Mouse (Mus musculus) CH12.LX (cell line): ENCODE measurements around the gene Olfr374. TPM values are rescaled to one million over a fixed set of nuclear protein-coding genes. Genes with fewer than 3 reads are reported as not detected.

Experiments
- DNase-seq: peaks from one replicate; pipeline ENCODE4 v3.0.0-alpha.2; 2013; ENCODE audit errors: extremely low read depth
- H3K27ac ChIP-seq: 2 replicates; pipeline ENCODE4 v1.5.1; 2012; ENCODE audit warnings: low read depth, mild to moderate bottlenecking, control low read depth, moderate library complexity; ENCODE audit not compliant: insufficient read depth
- H3K27me3 ChIP-seq: replicated peaks from 2 replicates; pipeline ENCODE3; 2012; ENCODE audit warnings: inconsistent platforms
- H3K36me3 ChIP-seq, 2 experiments: replicated peaks in 1 of 2; 2 replicates each; pipeline versions ENCODE3 to v1.6.1; 2012; ENCODE audit warnings: inconsistent platforms in 1 of 2, low read length in 1 of 2, mild to moderate bottlenecking in 1 of 2, mixed read lengths in 1 of 2, moderate library complexity in 1 of 2; ENCODE audit not compliant: control insufficient read depth in 1 of 2, insufficient read depth in 1 of 2
- H3K4me1 ChIP-seq, 2 experiments: 2 replicates each; pipeline ENCODE4 v1.6.1; 2012; ENCODE audit warnings: inconsistent platforms in 1 of 2, moderate library complexity in 1 of 2; ENCODE audit not compliant: insufficient read depth in 2 of 2, control insufficient read depth in 1 of 2
- H3K4me2 ChIP-seq: 2 replicates; pipeline ENCODE4 v1.6.1; 2012; ENCODE audit warnings: low read depth, mild to moderate bottlenecking, control low read depth; ENCODE audit not compliant: poor library complexity, insufficient read depth, severe bottlenecking
- H3K4me3 ChIP-seq, 3 experiments: fragments of 150-350 bp in 1 of 3; sonication (generic) in 1 of 3; replicated peaks in 1 of 3; 2 replicates each; pipeline versions ENCODE3 to v1.5.1; 2011 to 2012; ENCODE audit warnings: low read depth in 2 of 3, low read length in 2 of 3, mild to moderate bottlenecking in 2 of 3, moderate library complexity in 2 of 3, control low read depth in 1 of 3, improper control_type of control experiment in 1 of 3, inconsistent platforms in 1 of 3, mixed read lengths in 1 of 3; ENCODE audit not compliant: poor library complexity in 1 of 3
- H3K79me2 ChIP-seq: replicated peaks from 2 replicates; pipeline ENCODE4 v1.6.1; 2012; ENCODE audit warnings: mild to moderate bottlenecking, moderate library complexity; ENCODE audit not compliant: control insufficient read depth, poor library complexity, insufficient read depth, severe bottlenecking; ENCODE audit errors: extremely low read depth
- H3K9ac ChIP-seq: 2 replicates; pipeline ENCODE4 v1.6.1; 2012; ENCODE audit warnings: low read depth, mild to moderate bottlenecking, control low read depth, moderate library complexity; ENCODE audit not compliant: insufficient read depth
- H3K9me3 ChIP-seq: replicated peaks from 2 replicates; pipeline ENCODE3; 2012; ENCODE audit warnings: low read length, inconsistent platforms, mixed read lengths
- CHD1 ChIP-seq: IDR thresholded peaks from 2 replicates; pipeline ENCODE4 v1.6.1; 2012; ENCODE audit warnings: low read depth, low read length, improper control_type of control experiment, inconsistent platforms
- CHD2 ChIP-seq: IDR thresholded peaks from 2 replicates; pipeline ENCODE4 v1.6.1; 2011; ENCODE audit warnings: low read length, improper control_type of control experiment
- CTCF ChIP-seq, 2 experiments: IDR thresholded peaks in 1 of 2; conservative IDR thresholded peaks in 1 of 2; 2 replicates each; pipeline ENCODE4 v1.5.1; 2011 to 2012; ENCODE audit warnings: low read depth in 2 of 2, low read length in 2 of 2, improper control_type of control experiment in 1 of 2, inconsistent platforms in 1 of 2, mild to moderate bottlenecking in 1 of 2, moderate library complexity in 1 of 2
- E2F4 ChIP-seq: IDR thresholded peaks from 2 replicates; pipeline ENCODE4 v1.6.1; 2011; ENCODE audit warnings: low read depth, low read length, improper control_type of control experiment; ENCODE audit not compliant: insufficient replicate concordance
- ELF1 ChIP-seq: IDR thresholded peaks from 2 replicates; pipeline ENCODE4 v1.6.1; 2014; ENCODE audit warnings: low read depth, mild to moderate bottlenecking, inconsistent platforms, low read length, improper control_type of control experiment
- ETS1 ChIP-seq: conservative IDR thresholded peaks from 2 replicates; pipeline ENCODE4 v1.6.1; 2012; ENCODE audit warnings: low read depth, mild to moderate bottlenecking, inconsistent platforms, low read length, improper control_type of control experiment, moderate library complexity
- GABPA ChIP-seq: IDR thresholded peaks from 2 replicates; pipeline ENCODE4 v1.6.1; 2012; ENCODE audit warnings: low read depth, low read length, improper control_type of control experiment, inconsistent platforms; ENCODE audit not compliant: insufficient replicate concordance
- HCFC1 ChIP-seq: IDR thresholded peaks from 2 replicates; pipeline ENCODE4 v1.6.1; 2012; ENCODE audit warnings: low read depth, mild to moderate bottlenecking, inconsistent platforms, low read length, improper control_type of control experiment
- JUN ChIP-seq: IDR thresholded peaks from 2 replicates; pipeline ENCODE4 v1.6.1; 2011; ENCODE audit warnings: low read depth, mild to moderate bottlenecking, low read length, improper control_type of control experiment, moderate library complexity; ENCODE audit not compliant: insufficient read depth
- MAFK ChIP-seq: IDR thresholded peaks from 2 replicates; pipeline ENCODE4 v1.6.1; 2011; ENCODE audit warnings: low read length, improper control_type of control experiment; ENCODE audit not compliant: insufficient replicate concordance
- MAX ChIP-seq: IDR thresholded peaks from 2 replicates; pipeline ENCODE4 v1.6.1; 2011; ENCODE audit warnings: low read length, improper control_type of control experiment
- MXI1 ChIP-seq: IDR thresholded peaks from 2 replicates; pipeline ENCODE4 v1.6.1; 2011; ENCODE audit warnings: mild to moderate bottlenecking, low read depth, low read length, improper control_type of control experiment
- MYC ChIP-seq: IDR thresholded peaks from 2 replicates; pipeline ENCODE4 v1.6.1; 2011; ENCODE audit warnings: low read depth, mild to moderate bottlenecking, improper control_type of control experiment, low read length
- NELFE ChIP-seq: IDR thresholded peaks from 2 replicates; pipeline ENCODE4 v1.6.1; 2011; ENCODE audit warnings: low read depth, low read length, improper control_type of control experiment
- NRF1 ChIP-seq: IDR thresholded peaks from 2 replicates; pipeline ENCODE4 v1.6.1; 2014; ENCODE audit warnings: low read depth, mild to moderate bottlenecking, inconsistent platforms, low read length, improper control_type of control experiment, moderate library complexity
- PAX5 ChIP-seq: IDR thresholded peaks from 2 replicates; pipeline ENCODE4 v1.6.1; 2012; ENCODE audit warnings: low read length, inconsistent platforms, mixed read lengths
- RAD21 ChIP-seq: IDR thresholded peaks from 2 replicates; pipeline ENCODE4 v1.6.1; 2011; ENCODE audit warnings: low read depth, mild to moderate bottlenecking, low read length, improper control_type of control experiment, moderate library complexity
- SMC3 ChIP-seq: IDR thresholded peaks from 2 replicates; pipeline ENCODE4 v1.6.1; 2011; ENCODE audit warnings: low read depth, low read length, improper control_type of control experiment
- TBP ChIP-seq: conservative IDR thresholded peaks from 2 replicates; pipeline ENCODE4 v1.6.1; 2011; ENCODE audit warnings: low read depth, low read length, improper control_type of control experiment
- TCF12 ChIP-seq: IDR thresholded peaks from 2 replicates; pipeline ENCODE4 v1.6.1; 2014; ENCODE audit warnings: low read depth, mild to moderate bottlenecking, inconsistent platforms, low read length, improper control_type of control experiment
- USF1 ChIP-seq: IDR thresholded peaks from 2 replicates; pipeline ENCODE4 v1.6.1; 2014; ENCODE audit warnings: low read depth, mild to moderate bottlenecking, inconsistent platforms, low read length, improper control_type of control experiment
- USF2 ChIP-seq: conservative IDR thresholded peaks from 2 replicates; pipeline ENCODE4 v1.6.1; 2011; ENCODE audit warnings: low read depth, low read length, improper control_type of control experiment
- ZC3H11A ChIP-seq: IDR thresholded peaks from 2 replicates; pipeline ENCODE4 v1.6.1; 2012; ENCODE audit warnings: low read depth, mild to moderate bottlenecking, inconsistent platforms, low read length, improper control_type of control experiment
- ZMIZ1 ChIP-seq: IDR thresholded peaks from 2 replicates; pipeline ENCODE4 v1.6.1; 2012; ENCODE audit warnings: low read depth, mild to moderate bottlenecking, inconsistent platforms, low read length, improper control_type of control experiment
- dilution Hi-C: fragments of 300-500 bp; cut with MboI; formaldehyde crosslinking; loops from 2 replicates; pipeline ENCODE4 v1.14.3; 2020; ENCODE audit warnings: low sequenced_read_pairs; ENCODE audit not compliant: extremely low pct_unique_long_range_greater_than_20kb, extremely low pct_ligation_motif_present
- in situ Hi-C: fragments of 300-500 bp; cut with MboI; formaldehyde crosslinking; loops from 3 replicates; pipeline ENCODE4 v1.14.3; 2019; ENCODE audit warnings: low sequenced_read_pairs, low pct_ligation_motif_present, low pct_unique_long_range_greater_than_20kb, mixed read lengths
- polyA plus RNA-seq: library from polyadenylated mRNA; unstranded; fragments of >175 nt; gene quantifications from 2 replicates; pipeline ENCODE4 v1.2.1, GENCODE M21; 2012; ENCODE audit warnings: low read depth; ENCODE audit not compliant: insufficient read length
- total RNA-seq, 2 experiments: library from RNA; depleted of rRNA; stranded (reverse); fragments of 300-350 nt in 1 of 2; fragments of >200 nt in 1 of 2; gene quantifications; 2 replicates each; pipeline ENCODE4 v1.2.3; 2012 to 2014

Olfr374 gene
- total and polyA plus RNA-seq, 3 experiments, result not detected

DNA sequence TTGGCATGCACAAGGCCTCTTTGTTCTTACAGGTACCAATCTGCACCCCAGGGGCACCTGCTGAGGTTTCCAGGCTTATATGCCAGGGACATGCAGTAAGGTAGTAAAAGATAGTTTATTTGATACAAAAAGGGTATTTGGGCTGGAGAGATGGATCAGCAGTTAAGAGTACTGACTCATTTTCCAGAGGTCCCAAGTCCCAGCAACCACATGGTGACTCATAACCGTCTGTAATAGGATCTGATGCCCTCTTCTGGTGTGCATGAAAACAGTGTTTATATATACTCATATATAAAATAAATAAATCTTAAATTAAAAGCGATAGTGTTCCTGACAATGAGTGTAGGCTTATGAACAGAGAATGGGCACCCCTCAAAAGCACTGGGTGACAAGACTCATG is 51.3 kb downstream of the Olfr374 start:
- no peak for DNase-seq
- TF ChIP-seq NELFE (no peak), MAX (no peak), CTCF (conservative IDR thresholded peaks at IDR 0.05 in 1 of 2, IDR thresholded peaks at IDR 0.05 in 1 of 2; ENCODE audit: low read depth in 2 of 2, low read length in 2 of 2) (no peak)
- Histone ChIP-seq H3K27ac (no peak overlapping the region), H3K9me3 (no peaks in the 10 kb centered on the region), H3K4me1 (peaks cover 14 to 42% of the 10 kb centered on the region in 2 experiments), H3K4me2 (no peak overlapping the region), H3K27me3 (no peaks in the 10 kb centered on the region), H3K9ac (no peak overlapping the region), H3K79me2 (peaks cover 53% of the 10 kb centered on the region), H3K36me3 (peaks cover 4 to 48% of the 10 kb centered on the region in 2 experiments), H3K4me3 (no peak overlapping the region)
- in situ Hi-C loops (no loop called here), dilution Hi-C loops (no loop called here)

DNA sequence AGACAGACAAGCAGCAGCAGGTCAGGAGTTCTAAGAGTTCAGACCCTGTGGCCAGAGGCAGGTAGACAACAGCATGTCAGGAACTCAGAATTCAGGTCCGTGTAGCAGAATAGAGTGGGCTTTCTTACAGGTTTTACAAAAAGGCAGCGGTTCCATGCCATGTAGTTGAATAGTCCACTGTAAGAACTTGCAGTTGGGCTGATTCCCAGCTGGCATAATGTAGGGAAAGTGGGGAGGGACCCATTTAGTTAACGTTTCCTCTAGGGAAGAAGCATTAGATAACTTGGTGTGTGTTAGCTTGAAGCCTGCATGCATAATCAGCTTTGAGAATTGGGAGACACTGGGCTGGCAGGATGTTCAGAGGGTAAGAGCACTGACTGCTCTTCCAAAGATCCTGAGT is 51.9 kb downstream of the Olfr374 start:
- in situ Hi-C loops, result no loop called here
- H3K27ac ChIP-seq, result no peak overlapping the region
- no peaks in the 10 kb centered on the region for H3K27me3 ChIP-seq
- peaks cover 4 to 48% of the 10 kb centered on the region in 2 experiments for H3K36me3 ChIP-seq
- TF ChIP-seq ZMIZ1 (no peak), TCF12 (no peak), SMC3 (no peak), HCFC1 (no peak), JUN (no peak), CHD1 (no peak), ZC3H11A (no peak), CTCF (conservative IDR thresholded peaks at IDR 0.05 in 1 of 2, IDR thresholded peaks at IDR 0.05 in 1 of 2; ENCODE audit: low read depth in 2 of 2, low read length in 2 of 2) (no peak), GABPA (no peak), NELFE (no peak), MXI1 (no peak), CHD2 (no peak), ETS1 (no peak), USF2 (no peak)
- TF ChIP-seq, all 38 proteins: peak for 0
- Histone ChIP-seq H3K4me1 (peaks cover 14 to 47% of the 10 kb centered on the region in 2 experiments), H3K4me2 (no peak overlapping the region; the same call in 1 of the 2 replicates), H3K79me2 (peaks cover 57% of the 10 kb centered on the region), H3K4me3 (no peak overlapping the region), H3K9ac (peak overlapping the region; percentile 18; the same call in 1 of the 2 replicates), H3K9me3 (no peaks in the 10 kb centered on the region)
- DNase-seq, result no peak
- dilution Hi-C loops, result no loop called here

DNA sequence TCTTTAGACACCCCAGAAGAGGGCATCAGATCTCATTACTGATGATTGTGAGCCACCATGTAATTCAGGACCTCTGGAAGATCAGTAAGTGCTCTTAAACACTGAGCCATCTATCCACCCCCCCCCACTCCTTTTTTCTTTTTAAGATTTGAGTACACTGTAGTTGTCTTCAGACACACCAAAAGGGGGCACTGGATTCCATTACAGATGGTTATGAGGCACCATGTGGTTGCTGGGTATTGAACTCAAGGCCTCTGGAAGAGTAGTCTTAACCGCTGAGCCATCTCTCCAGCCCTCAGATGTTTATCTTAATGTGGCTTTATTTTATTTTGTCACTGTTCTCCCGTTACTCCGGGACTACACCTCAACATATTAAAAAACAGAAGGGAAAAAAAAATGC is 53.2 kb downstream of the Olfr374 start:
- dilution Hi-C loops, result no loop called here
- no peak for TF ChIP-seq USF1
- TF ChIP-seq RAD21, result peak; percentile 7
- no peak for TF ChIP-seq MAFK
- TF ChIP-seq MYC, result peak; percentile 81
- peak; percentile 18; the same call in 1 of the 2 replicates for TF ChIP-seq NRF1
- no peak for TF ChIP-seq SMC3
- peak in 1 of 2 experiments; percentile 55; a peak in 2 of 4 replicates for TF ChIP-seq CTCF (conservative IDR thresholded peaks at IDR 0.05 in 1 of 2, IDR thresholded peaks at IDR 0.05 in 1 of 2; ENCODE audit: low read depth in 2 of 2, low read length in 2 of 2)
- TF ChIP-seq PAX5, result no peak
- 0 out of 2 replicates have a peak, but pooled peaks have one; percentile 8 for TF ChIP-seq E2F4
- TF ChIP-seq MAX, result peak; percentile 59; the same call in 1 of the 2 replicates
- TF ChIP-seq ELF1, result no peak
- TF ChIP-seq TBP, result 0 out of 2 replicates have a peak, but pooled peaks have one; percentile 6
- TF ChIP-seq HCFC1, result no peak
- peaks cover 12 to 48% of the 10 kb centered on the region in 2 experiments for H3K36me3 ChIP-seq

More for the DNA sequence above, 53.2 kb downstream of the Olfr374 start:
- H3K4me1 ChIP-seq, result peaks cover 14 to 44% of the 10 kb centered on the region in 2 experiments
- peak overlapping the region; percentile 67 for H3K4me2 ChIP-seq
- no peaks in the 10 kb centered on the region for H3K9me3 ChIP-seq
- H3K27ac ChIP-seq, result no peak overlapping the region
- in situ Hi-C loops, result no loop called here
- peak overlapping the region; percentile 50 to 59 (median 53) for H3K4me3 ChIP-seq
- no peaks in the 10 kb centered on the region for H3K27me3 ChIP-seq
- peaks cover 69% of the 10 kb centered on the region for H3K79me2 ChIP-seq
- DNase-seq, result peak; percentile 52
- peak overlapping the region; percentile 60 for H3K9ac ChIP-seq
